Mouse (Mus musculus) ES-E14 (cell line): ENCODE data around the gene Phactr4.

Experiments
- CHD2 ChIP-seq: IDR thresholded peaks from 2 replicates; pipeline ENCODE4 v1.6.1; 2014; ENCODE audit warnings: mild to moderate bottlenecking, low read depth, low read length, inconsistent platforms
- ZNF384 ChIP-seq: IDR thresholded peaks from 2 replicates; pipeline ENCODE4 v1.6.1; 2012; ENCODE audit warnings: low read depth, low read length, inconsistent platforms

- no peak for TF ChIP-seq ZNF384
- TF ChIP-seq CHD2, result no peak
Observed at GRCm38 (mm10) chr4:132353481-132353885, 68.8 kb downstream of the Phactr4 start, which contains the start of gene Rcc1.
